Mouse (Mus musculus) embryonic facial prominence, embryonic 14.5 days (tissue): Measurements from ENCODE around the gene Mtcl1. TPM values are rescaled to one million over a fixed set of nuclear protein-coding genes. Genes with fewer than 3 reads are reported as not detected.

Source experiments
- ATAC-seq: fragments of 200-750 bp; cut with Nextera tagmentation; 2 replicates; pipeline ENCODE4 v1.8.0; 2017; ENCODE audit warnings: low read depth, moderate number of reproducible peaks, moderate TSS enrichment
- DNase-seq: peaks from one replicate; pipeline ENCODE4 v3.0.0-alpha.2; 2015; ENCODE audit warnings: low spot score
- H3K27ac ChIP-seq: fragments of 300-500 bp; sonication (generic); replicated peaks from 2 replicates; pipeline ENCODE4 v1.5.1; 2014; ENCODE audit warnings: low read depth, mild to moderate bottlenecking, low read length, moderate library complexity
- H3K27me3 ChIP-seq: fragments of 300-500 bp; sonication (generic); replicated peaks from 2 replicates; pipeline ENCODE4 v1.6.1; 2014; ENCODE audit warnings: low read length; ENCODE audit not compliant: control insufficient read depth, insufficient read depth
- H3K36me3 ChIP-seq: fragments of 300-500 bp; sonication (generic); 2 replicates; pipeline ENCODE4 v1.6.1; 2014; ENCODE audit warnings: low read length, mixed read lengths; ENCODE audit not compliant: control insufficient read depth, insufficient read depth
- H3K4me1 ChIP-seq: fragments of 300-500 bp; sonication (generic); 2 replicates; pipeline ENCODE4 v1.6.1; 2014; ENCODE audit warnings: antibody characterized with exemption, low read length; ENCODE audit not compliant: control insufficient read depth, insufficient read depth
- H3K4me2 ChIP-seq: fragments of 300-500 bp; sonication (generic); 2 replicates; pipeline ENCODE4 v1.6.1; 2014; ENCODE audit warnings: low read depth, mild to moderate bottlenecking, low read length, moderate library complexity, mixed read lengths
- H3K4me3 ChIP-seq: fragments of 300-500 bp; sonication (generic); 2 replicates; pipeline ENCODE4 v1.5.1; 2014; ENCODE audit warnings: low read depth, mild to moderate bottlenecking, low read length
- H3K9ac ChIP-seq: fragments of 300-500 bp; sonication (generic); 2 replicates; pipeline ENCODE4 v1.6.1; 2014; ENCODE audit warnings: low read depth, mild to moderate bottlenecking, low read length, moderate library complexity, mixed read lengths
- H3K9me3 ChIP-seq: fragments of 300-500 bp; sonication (generic); 2 replicates; pipeline ENCODE4 v1.6.1; 2016; ENCODE audit warnings: low read length; ENCODE audit not compliant: control insufficient read depth
- WGBS: fragments of 180-500 bp; shearing (Covaris S2); extraction: QIAGEN DNeasy Blood & Tissue Kit; methylation state at CpG from one replicate; pipeline ENCODE4 v1.1.7; 2014; 5-methylcytosine and 5-hydroxymethylcytosine counted together
- polyA plus RNA-seq: library from polyadenylated mRNA; unstranded; fragments of >200 nt; fragmentation: Nextera tagmentation; extraction: Ambion mirVana; gene quantifications from 2 replicates; pipeline ENCODE4 v1.2.1, GENCODE M21; 2014

The Mtcl1 gene
- polyA plus RNA-seq, 1 experiment from 2014 or later, result 8.8 TPM

- Histone ChIP-seq H3K4me2 (no peak overlapping the region), H3K27me3 (no peaks in the 10 kb centered on the region), H3K9ac (no peak overlapping the region), H3K27ac (no peak overlapping the region), H3K9me3 (no peaks in the 10 kb centered on the region), H3K36me3 (no peaks in the 10 kb centered on the region), H3K4me1 (peaks cover 3% of the 10 kb centered on the region; the same call in 1 of the 2 replicates), H3K4me3 (no peak overlapping the region)
- no peak for ATAC-seq
- no peak for DNase-seq
- WGBS, result 71% methylated on average over 6 of the region's 6 CpGs
Observed at GRCm38 (mm10) chr17:66369777-66370176, 79.8 kb downstream of the Mtcl1 start.

- 93% methylated on average over 11 of the region's 11 CpGs for WGBS
- H3K27me3 ChIP-seq, result no peaks in the 10 kb centered on the region
Observed at GRCm38 (mm10) chr17:66368127-66368526, 81.4 kb downstream of the Mtcl1 start.

GRCm38 (mm10) chr17:66365664-66366063 lies 83.9 kb downstream of the Mtcl1 start:
- Histone ChIP-seq H3K4me3 (no peak overlapping the region), H3K9me3 (no peaks in the 10 kb centered on the region), H3K27ac (no peak overlapping the region), H3K27me3 (no peaks in the 10 kb centered on the region), H3K36me3 (no peaks in the 10 kb centered on the region), H3K4me2 (no peak overlapping the region), H3K9ac (no peak overlapping the region), H3K4me1 (no peaks in the 10 kb centered on the region)
- ATAC-seq, result no peak
- 88% methylated on average over 1 of the region's 1 CpGs for WGBS
- DNase-seq, result no peak

More at GRCm38 (mm10) chr17:66368127-66368526, 81.4 kb downstream of the Mtcl1 start:
- Histone ChIP-seq H3K27ac (no peak overlapping the region), H3K9ac (no peak overlapping the region), H3K4me3 (no peak overlapping the region), H3K36me3 (no peaks in the 10 kb centered on the region), H3K4me2 (no peak overlapping the region), H3K9me3 (no peaks in the 10 kb centered on the region), H3K4me1 (no peaks in the 10 kb centered on the region)
- no peak for DNase-seq
- no peak for ATAC-seq

- Histone ChIP-seq H3K27me3 (no peaks in the 10 kb centered on the region), H3K4me1 (no peaks in the 10 kb centered on the region), H3K9me3 (no peaks in the 10 kb centered on the region), H3K9ac (no peak overlapping the region), H3K4me2 (0 out of 2 replicates have a peak overlapping the region, but pooled peaks have one; percentile 14), H3K27ac (peak overlapping the region; percentile 66), H3K4me3 (no peak overlapping the region), H3K36me3 (no peaks in the 10 kb centered on the region)
- ATAC-seq, result no peak
- no peak for DNase-seq
- WGBS, result 72% methylated on average over 3 of the region's 3 CpGs
Observed at GRCm38 (mm10) chr17:66365293-66365642, 84.3 kb downstream of the Mtcl1 start.

GRCm38 (mm10) chr17:66364525-66365292 lies 84.8 kb downstream of the Mtcl1 start:
- H3K4me3 ChIP-seq, result no peak overlapping the region
- peak; percentile 51; the same call in 1 of the 2 replicates for ATAC-seq
- H3K9ac ChIP-seq, result no peak overlapping the region
- H3K4me1 ChIP-seq, result no peaks in the 10 kb centered on the region
- 63% methylated on average over 23 of the region's 26 CpGs for WGBS
- H3K36me3 ChIP-seq, result no peaks in the 10 kb centered on the region
- peak; percentile 77 for DNase-seq
- H3K27ac ChIP-seq, result peak overlapping the region; percentile 66; the same call in 1 of the 2 replicates
- no peaks in the 10 kb centered on the region for H3K9me3 ChIP-seq
- H3K27me3 ChIP-seq, result no peaks in the 10 kb centered on the region
- H3K4me2 ChIP-seq, result 0 out of 2 replicates have a peak overlapping the region, but pooled peaks have one; percentile 14

GRCm38 (mm10) chr17:66363852-66364524 lies 85.6 kb downstream of the Mtcl1 start:
- H3K4me3 ChIP-seq, result no peak overlapping the region
- no peaks in the 10 kb centered on the region for H3K4me1 ChIP-seq
- H3K36me3 ChIP-seq, result no peaks in the 10 kb centered on the region
- DNase-seq (no peak), ATAC-seq (no peak)
- H3K4me2 ChIP-seq, result no peak overlapping the region
- peak overlapping the region; percentile 25; the same call in 1 of the 2 replicates for H3K27ac ChIP-seq
- H3K27me3 ChIP-seq, result no peaks in the 10 kb centered on the region
- 89% methylated on average over 32 of the region's 36 CpGs for WGBS
- H3K9ac ChIP-seq, result no peak overlapping the region
- H3K9me3 ChIP-seq, result no peaks in the 10 kb centered on the region

GRCm38 (mm10) chr17:66362287-66363016 lies 87.1 kb downstream of the Mtcl1 start:
- Histone ChIP-seq H3K9me3 (no peaks in the 10 kb centered on the region), H3K9ac (no peak overlapping the region), H3K36me3 (no peaks in the 10 kb centered on the region), H3K4me2 (no peak overlapping the region), H3K4me1 (no peaks in the 10 kb centered on the region), H3K4me3 (no peak overlapping the region), H3K27me3 (no peaks in the 10 kb centered on the region), H3K27ac (no peak overlapping the region)
- WGBS, result 85% methylated on average over 14 of the region's 15 CpGs
- ATAC-seq (no peak), DNase-seq (no peak)
